Mouse (Mus musculus): ENCODE data around the gene Ttll13. TPM values are rescaled to one million over a fixed set of nuclear protein-coding genes. Genes with fewer than 3 reads are reported as not detected.

Gene Ttll13
- polyA plus RNA-seq, 1 experiment from 2014 or later = 0.63 TPM

GRCm38 (mm10) chr7:80268897-80269750, 22.9 kb downstream of the Ttll13 start, which contains the start of gene Vps33b:
TSS of gene Vps33b (plus strand) at chr7:80269649.
- Histone ChIP-seq H3K9me3 (replicated peaks) (no peaks in the 10 kb centered on the region), H3K4me1 (replicated peaks) (peaks cover 21% of the 10 kb centered on the region), H3K9ac (peak within 1 kb of the TSS; percentile 75), H3K36me3 (peaks cover 39% of the 10 kb centered on the region), H3K4me3 (peak within 1 kb of the TSS; percentile 75), H3K27ac (peak within 1 kb of the TSS; percentile 81), H3K27me3 (no peaks in the 10 kb centered on the region), H3K4me2 (peak within 1 kb of the TSS; percentile 84)
- peak; percentile 85 for ATAC-seq (replicated peaks; ENCODE audit: insufficient number of reproducible peaks, insufficient read depth, low FRiP score, low read depth)
- WGBS = 5% methylated on average over 21 of the region's 21 CpGs

- peak; percentile 62 for ATAC-seq (replicated peaks; ENCODE audit: insufficient number of reproducible peaks, insufficient read depth, low FRiP score, low read depth)
- Histone ChIP-seq H3K36me3 (peaks cover 39% of the 10 kb centered on the region), H3K4me2 (peak overlapping the region; percentile 84)
These were observed 23.6 kb downstream of the Ttll13 start for GRCm38 (mm10) chr7:80269751-80270255.

GRCm38 (mm10) chr7:80273456-80273855, 27.3 kb downstream of the Ttll13 start:
- ATAC-seq (replicated peaks; ENCODE audit: insufficient number of reproducible peaks, insufficient read depth, low FRiP score, low read depth) = no peak
- H3K9ac ChIP-seq = no peak overlapping the region
- peaks cover 9% of the 10 kb centered on the region for H3K9me3 ChIP-seq (replicated peaks)
- WGBS = 85% methylated on average over 2 of the region's 2 CpGs
- H3K27me3 ChIP-seq = no peaks in the 10 kb centered on the region
- H3K36me3 ChIP-seq = peaks cover 53% of the 10 kb centered on the region
- peaks cover 18% of the 10 kb centered on the region for H3K4me1 ChIP-seq (replicated peaks)
- no peak overlapping the region for H3K4me2 ChIP-seq
- no peak overlapping the region for H3K27ac ChIP-seq
- H3K4me3 ChIP-seq = no peak overlapping the region

More at GRCm38 (mm10) chr7:80269751-80270255, 23.6 kb downstream of the Ttll13 start:
- Histone ChIP-seq H3K9ac (peak overlapping the region; percentile 75), H3K27me3 (no peaks in the 10 kb centered on the region), H3K27ac (peak overlapping the region; percentile 81), H3K4me3 (peak overlapping the region; percentile 75), H3K4me1 (replicated peaks) (peaks cover 21% of the 10 kb centered on the region), H3K9me3 (replicated peaks) (peaks cover 4% of the 10 kb centered on the region)
- under 1% methylated on average over 23 of the region's 23 CpGs for WGBS

GRCm38 (mm10) chr7:80276374-80276773, 30.2 kb downstream of the Ttll13 start:
- Histone ChIP-seq H3K9ac (no peak overlapping the region), H3K4me3 (no peak overlapping the region), H3K9me3 (replicated peaks) (peaks cover 9% of the 10 kb centered on the region), H3K36me3 (peaks cover 67% of the 10 kb centered on the region), H3K4me2 (no peak overlapping the region), H3K27me3 (no peaks in the 10 kb centered on the region), H3K4me1 (replicated peaks) (no peaks in the 10 kb centered on the region), H3K27ac (no peak overlapping the region)
- 95% methylated on average over 4 of the region's 4 CpGs for WGBS
- no peak for ATAC-seq (replicated peaks; ENCODE audit: insufficient number of reproducible peaks, insufficient read depth, low FRiP score, low read depth)

DNA sequence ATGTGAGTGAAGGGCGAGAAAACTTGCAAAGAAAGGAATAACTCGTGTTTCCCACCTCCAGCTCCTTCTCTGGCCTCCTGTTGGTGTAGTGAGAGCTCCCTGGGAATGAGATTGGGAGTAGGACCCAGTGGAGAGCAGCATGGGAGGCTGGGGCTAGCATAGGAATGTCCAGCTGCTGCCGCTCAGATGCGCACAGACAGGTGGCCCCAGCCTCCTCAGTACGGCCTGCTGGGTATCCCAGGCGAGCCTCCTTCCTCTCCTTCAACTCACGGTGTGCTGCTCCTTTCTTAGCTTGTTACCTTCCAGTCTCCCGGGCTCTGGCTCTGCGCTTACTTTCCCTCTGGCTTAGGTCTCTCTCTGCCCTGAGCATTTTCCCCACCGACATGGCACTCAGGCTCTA, 33.9 kb downstream of the Ttll13 start:
- H3K4me2 ChIP-seq = no peak overlapping the region
- H3K9ac ChIP-seq = no peak overlapping the region
- 84% methylated on average over 10 of the region's 10 CpGs for WGBS
- H3K36me3 ChIP-seq = peaks cover 64% of the 10 kb centered on the region
- no peak for ATAC-seq (replicated peaks; ENCODE audit: insufficient number of reproducible peaks, insufficient read depth, low FRiP score, low read depth)
- peaks cover 3% of the 10 kb centered on the region for H3K9me3 ChIP-seq (replicated peaks)
- no peak overlapping the region for H3K27ac ChIP-seq
- H3K4me3 ChIP-seq = no peak overlapping the region
- H3K4me1 ChIP-seq (replicated peaks) = no peaks in the 10 kb centered on the region
- no peaks in the 10 kb centered on the region for H3K27me3 ChIP-seq

GRCm38 (mm10) chr7:80280998-80281397, 34.8 kb downstream of the Ttll13 start:
- no peak overlapping the region for H3K4me2 ChIP-seq
- H3K27ac ChIP-seq = no peak overlapping the region
- H3K4me1 ChIP-seq (replicated peaks) = no peaks in the 10 kb centered on the region
- no peak for ATAC-seq (replicated peaks; ENCODE audit: insufficient number of reproducible peaks, insufficient read depth, low FRiP score, low read depth)
- no peak overlapping the region for H3K4me3 ChIP-seq
- 90% methylated on average over 2 of the region's 2 CpGs for WGBS
- H3K9me3 ChIP-seq (replicated peaks) = no peaks in the 10 kb centered on the region
- no peaks in the 10 kb centered on the region for H3K27me3 ChIP-seq
- no peak overlapping the region for H3K9ac ChIP-seq
- H3K36me3 ChIP-seq = peaks cover 66% of the 10 kb centered on the region

DNA sequence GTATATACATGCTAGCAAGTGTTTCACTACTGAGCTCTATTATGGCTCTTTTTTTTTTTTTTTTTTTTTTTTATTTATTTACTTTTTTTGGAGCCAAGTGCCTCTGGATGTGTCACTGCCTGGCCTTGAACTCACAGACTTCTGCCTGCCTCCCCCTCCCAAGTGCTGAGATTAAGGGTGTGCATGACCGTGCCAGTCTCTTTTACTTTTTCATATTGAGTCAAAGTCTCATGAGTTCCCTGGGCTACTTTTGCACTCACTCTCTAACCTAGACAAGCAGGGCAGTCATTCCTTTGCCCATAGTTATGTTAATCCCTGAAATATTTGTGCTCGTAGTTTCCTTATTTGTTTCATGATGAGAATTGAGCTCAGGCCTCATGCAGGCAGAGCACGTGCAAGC, 35.5 kb downstream of the Ttll13 start:
- Histone ChIP-seq H3K4me2 (no peak overlapping the region), H3K27me3 (no peaks in the 10 kb centered on the region), H3K9ac (no peak overlapping the region), H3K36me3 (peaks cover 65% of the 10 kb centered on the region), H3K27ac (no peak overlapping the region), H3K4me3 (no peak overlapping the region), H3K9me3 (replicated peaks) (no peaks in the 10 kb centered on the region), H3K4me1 (replicated peaks) (no peaks in the 10 kb centered on the region)
- WGBS = 89% methylated on average over 3 of the region's 3 CpGs
- ATAC-seq (replicated peaks; ENCODE audit: insufficient number of reproducible peaks, insufficient read depth, low FRiP score, low read depth) = no peak

DNA sequence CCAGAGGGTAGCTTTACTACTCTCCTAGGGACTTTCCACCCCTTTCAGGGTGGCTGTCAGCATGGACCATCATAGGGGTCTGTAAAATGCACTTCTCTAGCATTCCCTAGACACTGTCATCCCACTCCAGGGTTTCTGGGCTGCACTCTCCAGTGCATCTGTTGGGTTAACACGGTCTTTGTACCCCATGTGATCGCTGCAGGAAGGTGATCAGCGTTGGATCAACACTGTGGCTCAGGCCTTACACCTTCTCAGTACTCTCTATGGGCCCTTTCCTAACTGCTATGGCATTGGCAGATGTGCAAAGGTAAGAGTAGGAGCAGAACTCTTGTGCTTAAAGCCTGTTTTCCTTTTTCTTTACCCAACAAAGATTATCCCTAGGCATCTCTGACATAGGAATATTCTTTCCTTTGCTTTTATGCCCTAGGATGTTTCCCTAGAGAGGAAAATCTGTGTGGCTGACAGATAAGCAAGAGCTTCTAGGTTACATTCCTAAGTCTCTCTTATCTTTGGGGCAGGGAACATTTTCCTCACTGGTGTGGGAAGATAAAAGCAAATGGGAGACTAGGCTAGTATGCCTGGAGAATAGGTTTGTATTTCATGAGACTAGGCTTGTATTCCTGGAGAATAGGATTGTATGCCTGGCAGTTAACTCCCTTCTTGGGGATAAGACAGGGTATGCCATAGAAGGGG, 37.2 kb downstream of the Ttll13 start:
- H3K4me3 ChIP-seq = no peak overlapping the region
- 72% methylated on average over 3 of the region's 3 CpGs for WGBS
- H3K27ac ChIP-seq = no peak overlapping the region

GRCm38 (mm10) chr7:80284391-80284790, 38.2 kb downstream of the Ttll13 start:
- no peak overlapping the region for H3K4me3 ChIP-seq
- no peaks in the 10 kb centered on the region for H3K9me3 ChIP-seq (replicated peaks)
- 77% methylated on average over 5 of the region's 5 CpGs for WGBS
- H3K27ac ChIP-seq = no peak overlapping the region
- H3K36me3 ChIP-seq = peaks cover 57% of the 10 kb centered on the region
- H3K4me2 ChIP-seq = no peak overlapping the region
- no peaks in the 10 kb centered on the region for H3K4me1 ChIP-seq (replicated peaks)
- H3K9ac ChIP-seq = no peak overlapping the region
- ATAC-seq (replicated peaks; ENCODE audit: insufficient number of reproducible peaks, insufficient read depth, low FRiP score, low read depth) = no peak
- no peaks in the 10 kb centered on the region for H3K27me3 ChIP-seq

More for the DNA sequence above, 37.2 kb downstream of the Ttll13 start:
- ATAC-seq (replicated peaks; ENCODE audit: insufficient number of reproducible peaks, insufficient read depth, low FRiP score, low read depth) = no peak
- H3K9me3 ChIP-seq (replicated peaks) = no peaks in the 10 kb centered on the region
- H3K4me1 ChIP-seq (replicated peaks) = no peaks in the 10 kb centered on the region
- no peak overlapping the region for H3K4me2 ChIP-seq
- no peak overlapping the region for H3K9ac ChIP-seq
- peaks cover 64% of the 10 kb centered on the region for H3K36me3 ChIP-seq
- H3K27me3 ChIP-seq = no peaks in the 10 kb centered on the region

- no peaks in the 10 kb centered on the region for H3K4me1 ChIP-seq (replicated peaks)
- H3K27ac ChIP-seq = no peak overlapping the region
- no peaks in the 10 kb centered on the region for H3K9me3 ChIP-seq (replicated peaks)
- H3K9ac ChIP-seq = no peak overlapping the region
- no peak for ATAC-seq (replicated peaks; ENCODE audit: insufficient number of reproducible peaks, insufficient read depth, low FRiP score, low read depth)
- WGBS = 93% methylated on average over 6 of the region's 6 CpGs
- H3K4me3 ChIP-seq = no peak overlapping the region
- no peaks in the 10 kb centered on the region for H3K27me3 ChIP-seq
- H3K4me2 ChIP-seq = no peak overlapping the region
- peaks cover 64% of the 10 kb centered on the region for H3K36me3 ChIP-seq
These were observed 39.5 kb downstream of the Ttll13 start for GRCm38 (mm10) chr7:80285725-80286124.

DNA sequence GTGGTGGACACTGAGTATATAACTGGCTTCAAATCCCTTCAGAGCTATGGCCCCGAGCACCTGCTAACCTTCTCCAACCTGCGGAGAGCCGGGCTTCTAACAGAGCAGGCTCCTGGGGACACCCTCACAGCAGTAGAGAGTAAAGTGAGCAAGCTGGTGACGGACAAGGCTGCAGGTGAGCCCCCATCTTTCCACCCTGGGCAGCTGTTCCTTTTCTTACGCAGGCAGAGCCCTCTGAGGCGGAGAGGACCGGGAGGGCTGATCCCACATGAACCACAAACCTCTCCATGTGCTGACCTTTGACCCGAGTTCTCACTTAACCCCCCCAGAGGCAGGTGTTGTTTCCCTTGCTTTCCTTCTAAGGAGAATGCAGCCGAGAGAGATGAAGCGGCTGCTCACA, 41.6 kb downstream of the Ttll13 start:
- Histone ChIP-seq H3K9ac (no peak overlapping the region), H3K36me3 (peaks cover 64% of the 10 kb centered on the region), H3K9me3 (replicated peaks) (no peaks in the 10 kb centered on the region), H3K4me1 (replicated peaks) (no peaks in the 10 kb centered on the region), H3K27ac (no peak overlapping the region), H3K27me3 (no peaks in the 10 kb centered on the region), H3K4me2 (no peak overlapping the region), H3K4me3 (no peak overlapping the region)
- WGBS = 86% methylated on average over 10 of the region's 10 CpGs
- ATAC-seq (replicated peaks; ENCODE audit: insufficient number of reproducible peaks, insufficient read depth, low FRiP score, low read depth) = no peak
